Mouse (Mus musculus): ENCODE results near the gene Tshz2. TPM values are rescaled to one million over a fixed set of nuclear protein-coding genes. Genes with fewer than 3 reads are reported as not detected.

Tshz2 gene
- polyA plus RNA-seq, 2 experiments: 0.43 to 1.5 TPM

DNA sequence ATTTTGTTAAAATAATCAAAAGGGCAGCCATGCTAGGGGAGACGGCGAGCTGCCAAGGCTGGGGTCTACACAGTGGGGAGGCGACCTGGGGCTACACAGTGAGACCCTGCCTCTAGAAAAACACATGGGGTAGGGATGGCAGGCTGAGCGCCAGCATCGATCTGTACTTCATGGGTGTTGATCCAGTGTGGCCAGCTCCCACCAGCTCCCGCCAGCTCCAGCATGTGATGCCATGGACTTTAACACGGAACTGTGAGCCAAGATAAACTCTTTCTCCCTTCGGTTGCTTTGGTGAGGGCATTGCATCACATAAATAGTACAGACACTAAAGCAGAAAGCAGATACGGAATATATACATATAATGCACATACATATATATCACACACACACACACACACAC is 462.1 kb downstream of the Tshz2 start:
- Histone ChIP-seq H3K4me1 (replicated peaks; ENCODE audit: control insufficient read depth in 2 of 2, insufficient read depth in 2 of 2, low read length in 1 of 2) (no peaks in the 10 kb centered on the region; a peak in 1 of 4 replicates), H3K9ac (replicated peaks) (no peak overlapping the region), H3K4me2 (ENCODE audit: low read depth) (no peak overlapping the region), H3K36me3 (replicated peaks; ENCODE audit: control insufficient read depth, insufficient read depth, low read depth) (no peaks in the 10 kb centered on the region), H3K27ac (no peak overlapping the region), H3K9me3 (ENCODE audit: control insufficient read depth, low read length) (no peaks in the 10 kb centered on the region), H3K4me3 (ENCODE audit: insufficient read depth in 1 of 2, low read depth in 2 of 2, low read length in 2 of 2) (no peak overlapping the region), H3K27me3 (ENCODE audit: control insufficient read depth, insufficient read depth, low read length) (no peaks in the 10 kb centered on the region)
- TF ChIP-seq CTCF (IDR thresholded peaks at IDR 0.05; ENCODE audit: low read depth): no peak
- TF ChIP-seq EP300 (IDR thresholded peaks at IDR 0.05; ENCODE audit: low read depth): no peak
- 74% methylated on average over 9 of the region's 9 CpGs for WGBS (ENCODE audit: insufficient replicate concordance)
- no peak for DNase-seq (ENCODE audit: low read depth in 3 of 3, low spot score in 3 of 3)
- no peak for ATAC-seq (ENCODE audit: insufficient read depth)

DNA sequence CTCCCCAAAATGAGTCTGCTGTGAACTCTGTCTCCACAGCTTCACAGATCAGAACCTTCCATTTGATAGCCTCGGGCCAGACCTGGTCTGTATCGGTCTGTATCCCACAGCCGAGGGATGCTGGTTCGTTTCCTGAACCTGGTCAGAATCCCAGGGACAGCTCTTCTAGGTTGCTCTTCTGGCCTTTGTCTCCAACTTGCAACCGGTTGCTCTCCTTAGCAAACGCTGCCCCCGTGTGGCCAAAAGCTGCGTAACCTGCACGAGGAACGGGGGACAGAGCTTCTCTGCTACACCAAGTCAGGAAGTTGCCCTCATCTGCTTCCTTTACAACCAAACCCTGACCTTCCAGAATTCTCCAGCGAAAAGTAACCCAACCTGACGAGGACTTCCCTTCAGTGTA is 468.3 kb downstream of the Tshz2 start:
- H3K27me3 ChIP-seq (ENCODE audit: control insufficient read depth, insufficient read depth, low read length): no peaks in the 10 kb centered on the region
- H3K4me3 ChIP-seq (ENCODE audit: insufficient read depth in 1 of 2, low read depth in 2 of 2, low read length in 2 of 2): no peak overlapping the region
- no peaks in the 10 kb centered on the region for H3K36me3 ChIP-seq (replicated peaks; ENCODE audit: control insufficient read depth, insufficient read depth, low read depth)
- no peaks in the 10 kb centered on the region for H3K4me1 ChIP-seq (replicated peaks; ENCODE audit: control insufficient read depth in 2 of 2, insufficient read depth in 2 of 2, low read length in 1 of 2)
- no peaks in the 10 kb centered on the region for H3K9me3 ChIP-seq (ENCODE audit: control insufficient read depth, low read length)
- no peak overlapping the region for H3K4me2 ChIP-seq (ENCODE audit: low read depth)
- H3K9ac ChIP-seq (replicated peaks): no peak overlapping the region
- TF ChIP-seq CTCF (IDR thresholded peaks at IDR 0.05; ENCODE audit: low read depth): peak; percentile 99
- no peak for TF ChIP-seq EP300 (IDR thresholded peaks at IDR 0.05; ENCODE audit: low read depth)
- H3K27ac ChIP-seq: no peak overlapping the region
- DNase-seq (ENCODE audit: low read depth in 3 of 3, low spot score in 3 of 3) (peak; percentile 58 to 66 (median 65)), ATAC-seq (ENCODE audit: insufficient read depth) (0 out of 2 replicates have a peak, but pooled peaks have one; percentile 14)
- WGBS (ENCODE audit: insufficient replicate concordance): 2% methylated on average over 12 of the region's 12 CpGs

DNA sequence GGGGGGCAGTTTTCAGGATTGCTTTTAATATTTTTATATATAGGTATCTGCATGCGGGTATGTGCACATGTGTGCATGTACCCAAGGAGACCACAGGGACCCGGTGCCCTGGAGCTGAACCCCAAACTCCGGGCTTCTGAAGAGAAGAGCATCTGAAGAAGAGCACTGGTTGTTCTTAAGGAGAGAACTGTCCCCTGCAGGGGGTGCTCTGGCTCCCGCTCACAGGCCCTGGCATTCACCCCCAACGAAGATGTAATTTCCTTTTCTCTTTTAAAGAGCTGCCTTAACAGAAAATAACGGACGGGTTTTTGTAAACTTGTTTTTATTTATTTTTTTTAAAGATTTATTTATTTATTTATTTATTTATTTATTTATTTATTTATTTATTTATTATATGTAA is 469.1 kb downstream of the Tshz2 start:
- H3K27ac ChIP-seq: no peak overlapping the region
- WGBS (ENCODE audit: insufficient replicate concordance): 59% methylated on average over 7 of the region's 7 CpGs
- TF ChIP-seq CTCF (IDR thresholded peaks at IDR 0.05; ENCODE audit: low read depth): no peak
- no peak for TF ChIP-seq EP300 (IDR thresholded peaks at IDR 0.05; ENCODE audit: low read depth)
- H3K36me3 ChIP-seq (replicated peaks; ENCODE audit: control insufficient read depth, insufficient read depth, low read depth): peaks cover 2% of the 10 kb centered on the region; the same call in 1 of the 2 replicates
- H3K4me1 ChIP-seq (replicated peaks; ENCODE audit: control insufficient read depth in 2 of 2, insufficient read depth in 2 of 2, low read length in 1 of 2): no peaks in the 10 kb centered on the region
- H3K27me3 ChIP-seq (ENCODE audit: control insufficient read depth, insufficient read depth, low read length): no peaks in the 10 kb centered on the region
- H3K4me3 ChIP-seq (ENCODE audit: insufficient read depth in 1 of 2, low read depth in 2 of 2, low read length in 2 of 2): no peak overlapping the region
- no peak overlapping the region for H3K4me2 ChIP-seq (ENCODE audit: low read depth)
- H3K9ac ChIP-seq (replicated peaks): no peak overlapping the region
- ATAC-seq (ENCODE audit: insufficient read depth): no peak
- H3K9me3 ChIP-seq (ENCODE audit: control insufficient read depth, low read length): no peaks in the 10 kb centered on the region
- no peak for DNase-seq (ENCODE audit: low read depth in 3 of 3, low spot score in 3 of 3)

DNA sequence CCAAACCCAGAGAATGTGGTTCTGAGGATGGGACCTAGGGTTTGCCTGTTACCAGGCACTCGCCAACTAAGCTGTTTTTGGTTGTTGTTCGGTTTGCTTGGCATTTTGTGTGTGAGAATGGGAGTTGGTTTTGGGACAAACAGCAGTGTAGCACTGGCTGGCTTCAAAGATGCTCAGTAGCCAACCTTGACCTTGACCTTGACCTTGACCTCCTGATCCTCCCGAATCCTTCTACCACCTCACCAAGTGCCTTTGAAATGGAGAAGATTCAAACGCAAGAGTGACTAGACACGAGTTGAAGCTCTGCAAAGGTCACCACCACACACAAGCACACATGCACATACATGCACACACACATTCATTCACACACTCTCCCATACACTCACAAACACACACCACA is 470.5 kb downstream of the Tshz2 start:
- 65% methylated on average over 5 of the region's 5 CpGs for WGBS (ENCODE audit: insufficient replicate concordance)
- no peak overlapping the region for H3K4me2 ChIP-seq (ENCODE audit: low read depth)
- no peaks in the 10 kb centered on the region for H3K9me3 ChIP-seq (ENCODE audit: control insufficient read depth, low read length)
- no peak overlapping the region for H3K4me3 ChIP-seq (ENCODE audit: insufficient read depth in 1 of 2, low read depth in 2 of 2, low read length in 2 of 2)
- H3K9ac ChIP-seq (replicated peaks): no peak overlapping the region
- H3K36me3 ChIP-seq (replicated peaks; ENCODE audit: control insufficient read depth, insufficient read depth, low read depth): peaks cover 4% of the 10 kb centered on the region; the same call in 1 of the 2 replicates
- ATAC-seq (ENCODE audit: insufficient read depth) (no peak), DNase-seq (ENCODE audit: low read depth in 3 of 3, low spot score in 3 of 3) (no peak)
- H3K27me3 ChIP-seq (ENCODE audit: control insufficient read depth, insufficient read depth, low read length): no peaks in the 10 kb centered on the region
- TF ChIP-seq EP300 (IDR thresholded peaks at IDR 0.05; ENCODE audit: low read depth) (no peak), CTCF (IDR thresholded peaks at IDR 0.05; ENCODE audit: low read depth) (no peak)
- H3K27ac ChIP-seq: no peak overlapping the region
- H3K4me1 ChIP-seq (replicated peaks; ENCODE audit: control insufficient read depth in 2 of 2, insufficient read depth in 2 of 2, low read length in 1 of 2): no peaks in the 10 kb centered on the region

DNA sequence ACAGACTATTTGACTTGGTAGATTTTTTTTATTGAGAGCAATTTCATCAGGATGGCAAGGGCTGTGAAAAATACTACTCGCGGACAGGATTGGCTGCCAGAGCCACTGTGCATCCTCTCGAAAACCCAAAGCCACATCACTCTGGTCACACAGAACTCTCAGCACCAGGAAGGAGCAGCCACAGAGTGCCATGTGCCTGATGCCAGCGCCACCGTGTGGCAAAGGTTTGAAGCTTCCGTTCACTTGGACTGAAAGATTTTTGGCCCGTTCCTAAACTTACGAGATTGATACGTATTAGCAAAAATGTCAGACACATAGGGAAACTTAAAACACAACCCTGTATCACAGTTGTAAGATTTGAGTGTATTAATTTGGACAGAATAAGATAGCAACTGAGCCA is 471.0 kb downstream of the Tshz2 start:
- no peaks in the 10 kb centered on the region for H3K27me3 ChIP-seq (ENCODE audit: control insufficient read depth, insufficient read depth, low read length)
- no peaks in the 10 kb centered on the region for H3K9me3 ChIP-seq (ENCODE audit: control insufficient read depth, low read length)
- peak in 1 of 3 experiments; percentile 15 for DNase-seq (ENCODE audit: low read depth in 3 of 3, low spot score in 3 of 3)
- TF ChIP-seq EP300 (IDR thresholded peaks at IDR 0.05; ENCODE audit: low read depth) (no peak), CTCF (IDR thresholded peaks at IDR 0.05; ENCODE audit: low read depth) (peak; percentile 92)
- H3K4me2 ChIP-seq (ENCODE audit: low read depth): no peak overlapping the region
- no peaks in the 10 kb centered on the region for H3K4me1 ChIP-seq (replicated peaks; ENCODE audit: control insufficient read depth in 2 of 2, insufficient read depth in 2 of 2, low read length in 1 of 2)
- peaks cover 4% of the 10 kb centered on the region for H3K36me3 ChIP-seq (replicated peaks; ENCODE audit: control insufficient read depth, insufficient read depth, low read depth)
- 33% methylated on average over 9 of the region's 9 CpGs for WGBS (ENCODE audit: insufficient replicate concordance)
- no peak overlapping the region for H3K4me3 ChIP-seq (ENCODE audit: insufficient read depth in 1 of 2, low read depth in 2 of 2, low read length in 2 of 2)
- H3K9ac ChIP-seq (replicated peaks): no peak overlapping the region
- no peak overlapping the region for H3K27ac ChIP-seq
- ATAC-seq (ENCODE audit: insufficient read depth): no peak

Measured in liver, embryonic 14.5 days (tissue).